Mouse (Mus musculus) MEL (cell line): ENCODE measurements around the gene Insm1. TPM values are rescaled to one million over a fixed set of nuclear protein-coding genes. Genes with fewer than 3 reads are reported as not detected.

Experiments used
- DNase-seq: peaks from one replicate; pipeline ENCODE4 v3.0.0; 2011; ENCODE audit warnings: low read depth, low spot score
- H3K27ac ChIP-seq: 2 replicates; pipeline ENCODE4 v1.5.1; 2012; ENCODE audit warnings: low read depth, mild to moderate bottlenecking, control low read depth, low read length, moderate library complexity; ENCODE audit not compliant: control insufficient read depth
- H3K27me3 ChIP-seq, 2 experiments: fragments of 150-350 bp in 1 of 2; sonication (generic) in 1 of 2; 2 replicates each; pipeline ENCODE4 v1.6.1; 2012; ENCODE audit warnings: low read length in 2 of 2, mild to moderate bottlenecking in 2 of 2, improper control_type of control experiment in 1 of 2, moderate library complexity in 1 of 2; ENCODE audit not compliant: insufficient read depth in 2 of 2, control insufficient read depth in 1 of 2
- H3K36me3 ChIP-seq, 2 experiments: 2 replicates each; pipeline ENCODE4 v1.6.1; 2012 to 2014; ENCODE audit warnings: low read length in 2 of 2, improper control_type of control experiment in 1 of 2, inconsistent platforms in 1 of 2, mild to moderate bottlenecking in 1 of 2; ENCODE audit not compliant: insufficient read depth in 2 of 2, control insufficient read depth in 1 of 2
- H3K4me1 ChIP-seq, 2 experiments: fragments of 150-350 bp in 1 of 2; sonication (generic) in 1 of 2; 2 replicates each; pipeline ENCODE4 v1.6.1; 2012; ENCODE audit warnings: low read length in 2 of 2, improper control_type of control experiment in 1 of 2, mild to moderate bottlenecking in 1 of 2; ENCODE audit not compliant: insufficient read depth in 2 of 2, control insufficient read depth in 1 of 2
- H3K4me3 ChIP-seq, 2 experiments: fragments of 150-350 bp in 1 of 2; sonication (generic) in 1 of 2; 2 replicates each; pipeline ENCODE4 v1.5.1; 2012; ENCODE audit warnings: low read depth in 2 of 2, low read length in 2 of 2, mild to moderate bottlenecking in 2 of 2, moderate library complexity in 2 of 2, control low read depth in 1 of 2, improper control_type of control experiment in 1 of 2; ENCODE audit not compliant: control insufficient read depth in 1 of 2, insufficient read depth in 1 of 2
- H3K79me2 ChIP-seq: 2 replicates; pipeline ENCODE4 v1.6.1; 2012; ENCODE audit warnings: mild to moderate bottlenecking, low read length, moderate library complexity; ENCODE audit not compliant: control insufficient read depth, poor library complexity, insufficient read depth
- H3K9ac ChIP-seq: 2 replicates; pipeline ENCODE4 v1.6.1; 2012; ENCODE audit warnings: low read depth, mild to moderate bottlenecking, control low read depth, low read length, moderate library complexity; ENCODE audit not compliant: control insufficient read depth, poor library complexity, severe bottlenecking
- H3K9me3 ChIP-seq: fragments of 150-350 bp; sonication (generic); replicated peaks from 2 replicates; pipeline ENCODE4 v1.6.1; 2012; ENCODE audit warnings: mild to moderate bottlenecking, low read length, improper control_type of control experiment, moderate library complexity; ENCODE audit not compliant: insufficient read depth
- CHD1 ChIP-seq: IDR thresholded peaks from 2 replicates; pipeline ENCODE4 v1.6.1; 2012; ENCODE audit warnings: low read depth, mild to moderate bottlenecking, inconsistent platforms, low read length, improper control_type of control experiment
- CHD2 ChIP-seq: IDR thresholded peaks from 2 replicates; pipeline ENCODE4 v1.6.1; 2011; ENCODE audit warnings: low read length, improper control_type of control experiment
- CTCF ChIP-seq, 3 experiments: IDR thresholded peaks in 2 of 3; conservative IDR thresholded peaks in 1 of 3; 2 replicates each; pipeline ENCODE4 v1.5.1; 2011 to 2012; ENCODE audit warnings: low read length in 3 of 3, low read depth in 2 of 3, mild to moderate bottlenecking in 2 of 3, improper control_type of control experiment in 1 of 3, inconsistent platforms in 1 of 3, mixed read lengths in 1 of 3, moderate library complexity in 1 of 3; ENCODE audit not compliant: control insufficient read depth in 1 of 3, insufficient read depth in 1 of 3, poor library complexity in 1 of 3, severe bottlenecking in 1 of 3
- EP300 ChIP-seq, 2 experiments: IDR thresholded peaks; 2 replicates each; pipeline ENCODE4 v1.6.1; 2011; ENCODE audit warnings: improper control_type of control experiment in 2 of 2, low read length in 2 of 2, low read depth in 1 of 2, mild to moderate bottlenecking in 1 of 2
- JUND ChIP-seq: IDR thresholded peaks from 2 replicates; pipeline ENCODE4 v1.6.1; 2011; ENCODE audit warnings: low read depth, mild to moderate bottlenecking, improper control_type of control experiment, low read length
- KAT2A ChIP-seq: conservative IDR thresholded peaks from 2 replicates; pipeline ENCODE4 v1.6.1; 2012; ENCODE audit warnings: low read depth, low read length, improper control_type of control experiment, inconsistent platforms
- MAFK ChIP-seq: IDR thresholded peaks from 2 replicates; pipeline ENCODE4 v1.6.1; 2011; ENCODE audit warnings: low read depth, mild to moderate bottlenecking, low read length, improper control_type of control experiment, borderline replicate concordance
- MAX ChIP-seq: IDR thresholded peaks from 2 replicates; pipeline ENCODE4 v1.6.1; 2011; ENCODE audit warnings: low read length, improper control_type of control experiment
- MEF2A ChIP-seq: IDR thresholded peaks from 2 replicates; pipeline ENCODE4 v1.6.1; 2014; ENCODE audit warnings: low read depth, mild to moderate bottlenecking, inconsistent platforms, low read length, improper control_type of control experiment; ENCODE audit not compliant: poor library complexity, insufficient replicate concordance, severe bottlenecking; ENCODE audit errors: extremely low read depth
- MXI1 ChIP-seq: IDR thresholded peaks from 2 replicates; pipeline ENCODE4 v1.6.1; 2011; ENCODE audit warnings: mild to moderate bottlenecking, low read depth, low read length, improper control_type of control experiment
- MYB ChIP-seq: IDR thresholded peaks from 2 replicates; pipeline ENCODE4 v1.6.1; 2011; ENCODE audit warnings: mild to moderate bottlenecking, low read depth, low read length, improper control_type of control experiment
- MYC ChIP-seq: IDR thresholded peaks from 2 replicates; pipeline ENCODE4 v1.6.1; 2011; ENCODE audit warnings: low read depth, mild to moderate bottlenecking, low read length, improper control_type of control experiment, moderate library complexity
- NELFE ChIP-seq: IDR thresholded peaks from 2 replicates; pipeline ENCODE4 v1.6.1; 2011; ENCODE audit warnings: low read depth, low read length, improper control_type of control experiment
- NRF1 ChIP-seq: IDR thresholded peaks from 2 replicates; pipeline ENCODE4 v1.6.1; 2014; ENCODE audit warnings: low read depth, mild to moderate bottlenecking, inconsistent platforms, low read length, improper control_type of control experiment, moderate library complexity; ENCODE audit not compliant: poor library complexity, insufficient read depth, severe bottlenecking
- POLR2AphosphoS5 ChIP-seq: IDR thresholded peaks from 2 replicates; pipeline ENCODE4 v1.6.1; 2012; ENCODE audit warnings: low read depth, borderline replicate concordance, mild to moderate bottlenecking, inconsistent platforms, low read length, moderate library complexity, mixed read lengths
- TAL1 ChIP-seq: IDR thresholded peaks from 2 replicates; pipeline ENCODE4 v1.6.1; 2012; ENCODE audit warnings: mild to moderate bottlenecking, inconsistent platforms, low read length, moderate library complexity, mixed read lengths
- TCF12 ChIP-seq: IDR thresholded peaks from 2 replicates; pipeline ENCODE4 v1.6.1; 2014; ENCODE audit warnings: low read depth, mild to moderate bottlenecking, inconsistent platforms, low read length, improper control_type of control experiment, moderate library complexity
- USF1 ChIP-seq: IDR thresholded peaks from 2 replicates; pipeline ENCODE4 v1.6.1; 2014; ENCODE audit warnings: low read depth, mild to moderate bottlenecking, inconsistent platforms, low read length, improper control_type of control experiment, moderate library complexity
- ZKSCAN1 ChIP-seq: IDR thresholded peaks from 2 replicates; pipeline ENCODE4 v1.6.1; 2012; ENCODE audit warnings: low read depth, mild to moderate bottlenecking, inconsistent platforms, low read length, improper control_type of control experiment, moderate library complexity
- ZMIZ1 ChIP-seq: IDR thresholded peaks from 2 replicates; pipeline ENCODE4 v1.6.1; 2012; ENCODE audit warnings: low read depth, mild to moderate bottlenecking, inconsistent platforms, low read length, improper control_type of control experiment, moderate library complexity
- polyA plus RNA-seq, 2 experiments: library from polyadenylated mRNA; stranded (reverse) in 1 of 2; unstranded in 1 of 2; fragments of >175 nt in 1 of 2; fragments of >200 nt in 1 of 2; gene quantifications; 2 replicates each; pipeline versions ENCODE4 v1.2.1 to v1.2.4; 2012; ENCODE audit warnings: low replicate concordance in 2 of 2, low read depth in 1 of 2; ENCODE audit not compliant: insufficient read length in 2 of 2, insufficient read depth in 1 of 2, missing spikeins in 1 of 2
- total RNA-seq: library from RNA; depleted of rRNA; stranded (reverse); fragments of 300-350 nt; gene quantifications from 2 replicates; pipeline ENCODE4 v1.2.3, GENCODE M21; 2012

The Insm1 gene
- total and polyA plus RNA-seq, 3 experiments = not detected

- 0 out of 4 replicates have a peak, but pooled peaks cover 3% of the 10 kb centered on the region in 2 experiments for H3K4me1 ChIP-seq
- H3K27ac ChIP-seq = no peak overlapping the region
- peaks cover 0 to 5% of the 10 kb centered on the region in 2 experiments; a peak in 2 of 4 replicates for H3K36me3 ChIP-seq
- no peak overlapping the region for H3K4me3 ChIP-seq
- no peaks in the 10 kb centered on the region for H3K79me2 ChIP-seq
- H3K9ac ChIP-seq = no peak overlapping the region
- TF ChIP-seq MAFK = no peak
- TF ChIP-seq TCF12 = no peak
- no peak for TF ChIP-seq CHD2
- TF ChIP-seq CTCF (IDR thresholded peaks at IDR 0.05 in 2 of 3, conservative IDR thresholded peaks at IDR 0.05 in 1 of 3; ENCODE audit: control insufficient read depth in 1 of 3, insufficient read depth in 1 of 3, low read depth in 2 of 3, low read length in 3 of 3, poor library complexity in 1 of 3, severe bottlenecking in 1 of 3) = no peak
- TF ChIP-seq ZMIZ1 = no peak
- no peak for TF ChIP-seq MEF2A
- TF ChIP-seq NRF1 = no peak
- no peak for TF ChIP-seq MXI1
- TF ChIP-seq ZKSCAN1 = no peak
- TF ChIP-seq MAX = no peak
- TF ChIP-seq MYC = no peak
- no peak for TF ChIP-seq USF1
- no peak for TF ChIP-seq MYB
- no peak for TF ChIP-seq CHD1
- TF ChIP-seq NELFE = no peak
- no peak for TF ChIP-seq KAT2A
- no peak for TF ChIP-seq POLR2AphosphoS5
- TF ChIP-seq EP300 (IDR thresholded peaks at IDR 0.05; ENCODE audit: low read depth in 1 of 2, low read length in 2 of 2) = no peak
- TF ChIP-seq TAL1 = no peak
- no peaks in the 10 kb centered on the region for H3K9me3 ChIP-seq
- no peak for DNase-seq
- no peaks in the 10 kb centered on the region for H3K27me3 ChIP-seq
Observed at GRCm38 (mm10) chr2:146255636-146256035, 33.9 kb downstream of the Insm1 start.

GRCm38 (mm10) chr2:146256321-146256875 is 34.7 kb downstream of the Insm1 start:
- Histone ChIP-seq H3K4me1 (0 out of 4 replicates have a peak, but pooled peaks cover 3% of the 10 kb centered on the region in 2 experiments), H3K79me2 (no peaks in the 10 kb centered on the region), H3K36me3 (peaks cover 0 to 5% of the 10 kb centered on the region in 2 experiments; a peak in 2 of 4 replicates), H3K4me3 (no peak overlapping the region), H3K9me3 (no peaks in the 10 kb centered on the region), H3K9ac (no peak overlapping the region)
- no peak for DNase-seq
- TF ChIP-seq CTCF (IDR thresholded peaks at IDR 0.05 in 2 of 3, conservative IDR thresholded peaks at IDR 0.05 in 1 of 3; ENCODE audit: control insufficient read depth in 1 of 3, insufficient read depth in 1 of 3, low read depth in 2 of 3, low read length in 3 of 3, poor library complexity in 1 of 3, severe bottlenecking in 1 of 3) (peak in 1 of 3 experiments; percentile 3; a peak in 1 of 6 replicates), JUND (no peak)
- TF ChIP-seq, all 39 proteins: peak for 1
- Histone ChIP-seq H3K27ac (no peak overlapping the region), H3K27me3 (no peaks in the 10 kb centered on the region)
